Mouse (Mus musculus): ENCODE data around the gene Ggt5. TPM values are rescaled to one million over a fixed set of nuclear protein-coding genes. Genes with fewer than 3 reads are reported as not detected.
A peak's percentile ranks its signal among the peaks of the same experiment; 100 is the strongest.
"Not testable (repeated sequence)": the region's sequence is repeated elsewhere in the genome, so short reads cannot be mapped to it uniquely, and the experiment has no call there.

Ggt5 gene
- total RNA-seq (2021) = 6.2 and 8.0 TPM in 2 replicates
- long read RNA-seq, experiment 1, full-length matches to known transcripts = 6 of 11 reads
- long read RNA-seq, experiment 1, partial matches to known transcripts = 4 of 11 reads
- long read RNA-seq, experiment 1, other reads (novel, unspliced or antisense) = 1 of 11 reads
- long read RNA-seq, experiment 2, full-length matches to known transcripts = 1 of 5 reads
- long read RNA-seq, experiment 2, partial matches to known transcripts = 2 of 5 reads
- long read RNA-seq, experiment 2, other reads (novel, unspliced or antisense) = 2 of 5 reads

DNA sequence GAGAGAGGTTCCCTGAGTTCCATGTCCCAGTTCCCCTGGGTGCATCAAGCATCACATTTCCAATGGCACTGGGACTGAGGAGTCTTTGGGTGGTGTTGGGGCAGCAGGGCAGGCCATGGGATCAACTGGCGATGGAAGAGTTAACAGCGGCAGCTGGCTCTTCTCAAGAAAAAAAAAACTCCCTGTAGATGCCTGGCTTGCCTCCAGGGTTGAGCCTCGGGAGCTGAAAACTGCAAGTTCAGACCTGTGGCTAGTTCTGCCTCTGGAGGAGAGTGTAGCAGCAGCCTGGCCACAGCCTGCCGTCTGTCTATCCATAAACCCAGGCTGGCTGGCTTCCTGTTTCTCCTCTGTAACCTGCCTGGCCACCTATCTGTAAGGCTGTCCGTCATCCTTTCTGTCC lies at the start of gene Ggt5:
Gene Ggt5 (plus strand): TSS at position 212 of the 400 bp plus-strand sequence.
- peak; percentile 57 for DNase-seq

GRCm38 (mm10) chr10:75547901-75548300 lies 41.2 kb upstream of the Ggt5 start:
- DNase-seq = no peak

DNA sequence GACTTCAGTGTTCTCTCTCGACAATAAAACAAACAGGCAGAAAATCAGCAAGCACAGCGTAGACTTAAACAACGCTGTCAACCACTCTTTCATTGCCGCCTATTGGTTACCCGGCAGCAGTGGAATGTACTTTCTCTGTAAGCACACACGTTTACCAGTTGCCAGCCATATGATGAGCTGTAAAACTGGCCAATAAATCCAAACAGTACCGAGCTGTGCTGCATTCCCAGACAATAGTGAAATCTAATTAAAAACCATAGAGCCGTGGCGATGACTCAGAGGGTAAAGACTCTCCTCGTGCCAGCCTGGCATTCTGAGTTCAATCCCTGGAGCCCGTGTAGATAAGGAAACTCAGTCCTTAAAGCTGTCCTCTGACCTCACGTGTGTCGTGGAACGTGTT lies 40.7 kb upstream of the Ggt5 start:
- DNase-seq = no peak

DNA sequence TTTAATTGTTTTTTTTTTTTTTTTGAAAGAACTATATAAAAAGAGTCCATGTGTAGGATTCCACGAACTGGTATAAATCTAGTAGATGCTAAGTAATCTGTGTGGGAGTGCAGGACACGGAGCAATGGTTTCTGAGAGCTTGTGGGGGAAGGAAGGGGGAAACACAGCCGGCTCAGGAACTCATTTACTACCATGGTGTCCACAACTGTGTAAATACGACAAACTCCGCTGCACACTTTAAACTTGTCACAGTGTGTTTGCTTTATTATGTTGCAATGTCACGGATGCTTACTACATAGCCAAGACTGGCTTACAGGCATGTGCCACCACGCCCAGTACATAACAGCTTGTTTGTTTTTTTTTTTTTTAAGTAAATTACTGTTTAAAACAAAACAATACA lies 39.3 kb upstream of the Ggt5 start:
- no peak for DNase-seq

DNA sequence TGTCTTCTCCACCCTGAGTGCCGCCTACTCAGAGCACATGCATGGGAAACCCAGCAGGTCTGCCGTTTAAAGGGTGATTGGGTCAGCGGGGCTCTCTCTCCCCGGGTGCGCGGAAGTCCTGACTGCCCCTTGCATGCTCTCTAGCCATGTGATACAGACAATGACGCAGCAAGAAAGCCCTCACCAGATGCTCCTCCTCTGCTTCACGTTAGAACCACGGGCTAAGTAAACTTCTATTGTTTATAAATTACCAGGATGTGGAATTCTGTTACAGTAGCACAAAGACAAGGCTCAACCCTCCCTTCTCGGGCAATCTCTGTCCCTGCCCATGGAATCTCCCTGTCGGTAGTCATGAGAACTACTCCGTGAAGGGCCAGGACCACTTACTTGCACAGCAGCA lies 38.0 kb upstream of the Ggt5 start:
- no peak for DNase-seq

DNA sequence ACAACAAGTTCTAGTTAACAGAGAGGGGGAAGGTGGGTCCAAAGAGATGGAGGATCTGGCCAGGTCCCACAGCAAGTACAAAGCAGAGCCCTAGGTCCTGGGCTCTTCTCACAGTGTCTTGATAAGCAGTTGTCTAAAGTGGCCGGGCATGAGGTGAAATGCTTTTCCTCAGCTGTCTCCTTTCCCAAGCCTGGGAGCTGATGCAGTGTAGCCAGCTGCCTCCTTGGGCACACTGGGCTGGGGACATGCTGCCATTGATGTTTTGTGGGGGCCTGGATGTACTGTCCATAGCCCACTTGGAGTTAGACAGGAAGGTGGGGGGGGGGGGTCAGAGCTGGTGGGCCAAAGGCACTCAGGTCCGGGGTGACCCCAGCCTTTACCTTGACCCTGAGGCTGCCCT lies 37.0 kb upstream of the Ggt5 start:
- DNase-seq = no peak

- DNase-seq = no peak
Measured at GRCm38 (mm10) chr10:75552701-75553450, 36.3 kb upstream of the Ggt5 start.

- no peak for DNase-seq
Measured at GRCm38 (mm10) chr10:75554090-75554489, 35.0 kb upstream of the Ggt5 start.

- no peak for DNase-seq
Measured at GRCm38 (mm10) chr10:75555557-75555956, 33.6 kb upstream of the Ggt5 start.

DNA sequence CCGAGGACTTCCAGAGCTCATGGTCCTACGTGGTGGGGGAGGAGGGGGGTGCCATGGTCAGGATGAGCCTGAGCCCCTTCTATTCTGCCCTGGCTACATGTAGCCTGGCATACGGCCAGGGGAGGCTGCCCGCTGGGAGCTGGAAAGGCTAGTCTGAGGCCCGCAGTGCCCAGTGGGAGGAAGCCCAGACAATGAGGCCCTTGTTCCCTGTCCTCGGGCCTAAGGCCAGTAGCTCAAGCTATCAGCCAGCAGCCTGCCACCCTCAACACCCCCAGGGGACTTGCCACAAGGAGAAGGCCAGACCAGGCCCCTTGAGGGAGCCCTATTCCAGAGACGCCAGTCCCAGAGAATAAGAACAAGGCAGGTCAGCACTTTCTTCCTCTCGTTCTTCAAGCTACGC lies 33.1 kb upstream of the Ggt5 start:
- peak; percentile 73 for DNase-seq

- DNase-seq = no peak
Measured at GRCm38 (mm10) chr10:75558515-75558914, 30.6 kb upstream of the Ggt5 start.

GRCm38 (mm10) chr10:75559041-75559675 lies 30.0 kb upstream of the Ggt5 start:
- no peak for DNase-seq

- peak; percentile 84 for DNase-seq
Measured at GRCm38 (mm10) chr10:75559676-75560548, 29.2 kb upstream of the Ggt5 start, which contains the start of gene Lrrc75b. Gene Lrrc75b (minus strand): TSS chr10:75560330.

DNA sequence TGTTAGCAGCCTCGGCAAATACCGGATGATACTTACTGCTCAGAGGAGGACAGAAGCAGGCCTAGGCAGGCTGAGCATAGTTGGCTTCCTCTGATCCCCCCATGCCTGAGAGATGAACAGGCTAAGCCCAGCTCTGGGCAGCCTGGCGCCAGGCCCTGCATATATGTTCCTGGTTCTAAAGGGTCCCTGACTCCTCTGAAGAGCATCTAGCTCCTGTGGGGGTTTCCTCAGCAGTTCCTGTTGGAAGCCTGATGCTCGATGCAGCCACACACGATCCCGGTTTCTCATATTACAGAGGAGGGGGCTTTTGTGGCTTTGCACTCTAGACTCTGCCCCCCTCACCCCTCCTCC lies 28.6 kb upstream of the Ggt5 start:
- DNase-seq = no peak

- no peak for DNase-seq
Measured at GRCm38 (mm10) chr10:75561071-75561654, 28.0 kb upstream of the Ggt5 start, which contains the start of gene Ggt1. Gene Ggt1 (plus strand): TSS chr10:75561604.

- DNase-seq = no peak
Measured at GRCm38 (mm10) chr10:75562596-75562995, 26.5 kb upstream of the Ggt5 start.

GRCm38 (mm10) chr10:75564687-75565265 lies 24.4 kb upstream of the Ggt5 start:
- no peak for DNase-seq

DNA sequence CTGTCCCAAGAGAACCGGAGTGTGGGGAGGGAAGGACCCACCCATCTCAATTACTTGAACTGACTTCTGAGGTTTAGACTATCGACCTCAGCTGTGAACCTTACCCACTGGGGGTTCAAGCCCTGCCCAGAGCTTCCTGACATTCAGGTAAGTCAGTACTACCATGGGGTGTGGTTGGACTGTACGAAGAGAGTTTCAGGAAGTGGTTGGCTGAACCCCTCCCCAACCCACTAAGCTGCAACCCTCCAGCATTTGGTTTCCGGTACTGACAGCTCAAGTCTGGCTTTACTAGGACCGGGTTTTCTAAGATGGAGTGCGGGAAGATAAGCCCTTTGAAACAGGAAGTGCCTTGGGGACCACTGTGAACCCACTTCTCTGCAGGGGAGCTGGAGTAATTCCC lies 23.7 kb upstream of the Ggt5 start:
- no peak for DNase-seq

GRCm38 (mm10) chr10:75565906-75566305 lies 23.2 kb upstream of the Ggt5 start:
- no peak for DNase-seq

DNA sequence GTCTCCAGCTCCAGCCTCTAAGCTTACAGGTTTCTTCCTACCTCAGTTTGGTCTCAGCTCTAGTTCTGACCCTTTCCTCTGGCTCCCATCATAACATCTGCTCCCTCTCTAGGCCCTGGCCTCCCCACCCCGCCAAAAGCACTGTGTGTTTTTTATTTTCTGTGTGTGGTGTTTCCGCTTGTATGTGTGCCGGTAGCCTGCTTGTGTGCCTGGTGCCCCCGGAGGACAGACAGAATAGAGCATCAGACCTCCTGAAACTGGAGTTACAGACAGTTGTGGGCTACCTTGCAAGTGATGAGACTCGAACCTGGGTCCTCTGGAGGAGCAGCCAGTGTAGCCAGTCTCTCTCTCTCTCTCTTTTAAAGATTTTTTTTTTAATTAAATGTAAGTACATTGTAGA lies 22.8 kb upstream of the Ggt5 start:
- no peak for DNase-seq

DNA sequence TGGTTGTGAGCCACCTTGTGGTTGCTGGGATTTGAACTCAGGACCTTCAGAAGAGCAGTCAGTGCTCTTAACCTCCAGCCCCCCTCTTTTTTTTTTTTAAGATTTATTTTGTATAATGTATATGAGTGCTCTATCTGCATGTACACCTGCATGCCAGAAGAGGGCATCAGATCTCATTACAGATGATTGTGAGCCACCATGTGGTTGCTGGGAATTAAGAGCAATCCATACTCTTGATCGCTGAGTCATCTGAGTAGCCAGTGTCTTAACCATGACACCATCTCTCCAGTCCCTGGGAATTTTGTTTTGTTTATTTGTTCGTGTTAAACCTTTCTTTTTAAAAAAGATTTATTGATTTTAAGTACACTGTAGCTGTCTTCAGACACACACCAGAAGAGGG lies 22.4 kb upstream of the Ggt5 start:
- not testable (repeated sequence) for DNase-seq

- no peak for DNase-seq
Measured at GRCm38 (mm10) chr10:75568029-75568428, 21.1 kb upstream of the Ggt5 start.

Measured in adrenal gland, postnatal 14 days (tissue).